Mouse (Mus musculus) embryo, embryonic 11.5 days (tissue): ENCODE measurements around the gene Cacna1f.

Experiments
- DNase-seq: peaks from one replicate; pipeline ENCODE4 v3.0.0-alpha.2; 2012; ENCODE audit warnings: low read depth, low spot score

Gene Cacna1f

DNA sequence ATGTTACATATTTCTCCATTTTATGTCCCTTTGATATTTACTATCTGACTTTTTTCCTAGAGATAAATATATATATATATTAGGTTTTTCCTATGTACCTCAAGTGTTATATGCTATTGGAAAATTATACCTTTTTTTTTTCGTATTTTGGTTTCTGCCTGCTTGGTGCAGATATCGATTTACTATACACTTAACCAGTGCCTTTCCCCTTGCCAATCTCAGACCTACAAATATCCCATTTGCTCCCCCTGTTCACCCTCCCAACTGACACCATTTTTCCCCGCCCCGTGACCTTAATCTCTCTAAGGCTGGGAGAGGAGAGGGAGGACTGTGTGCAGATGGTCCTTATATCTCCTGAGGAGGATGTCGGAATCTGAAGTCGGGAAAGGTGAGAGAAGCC is at the start of gene Cacna1f:
Cacna1f (plus strand) TSS at position 301 of the 400 bp plus-strand sequence.
- DNase-seq, result no peak

- DNase-seq, result no peak
These were observed 43.8 kb upstream of the Cacna1f start for GRCm38 (mm10) chrX:7563076-7563475.

DNA sequence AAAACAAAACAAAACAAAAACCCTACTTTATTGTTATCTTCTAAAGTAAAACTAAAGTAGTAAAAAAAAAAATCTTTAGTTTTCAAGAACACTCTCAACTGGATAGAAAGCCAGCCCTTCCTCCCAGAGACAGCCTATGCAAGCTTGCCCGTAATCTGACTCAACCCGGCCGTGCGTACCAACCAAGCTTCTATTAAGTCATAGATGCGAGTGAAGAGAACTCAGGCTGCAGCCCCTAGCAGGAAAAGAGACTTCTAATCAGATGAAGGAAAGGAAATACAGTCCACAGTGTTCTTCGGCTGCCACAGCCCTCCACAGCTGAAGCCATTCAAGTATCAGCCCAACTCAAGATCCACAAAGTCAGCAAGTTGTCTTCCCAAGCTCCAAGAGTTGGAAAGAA is 40.5 kb upstream of the Cacna1f start:
- DNase-seq, result no peak

DNA sequence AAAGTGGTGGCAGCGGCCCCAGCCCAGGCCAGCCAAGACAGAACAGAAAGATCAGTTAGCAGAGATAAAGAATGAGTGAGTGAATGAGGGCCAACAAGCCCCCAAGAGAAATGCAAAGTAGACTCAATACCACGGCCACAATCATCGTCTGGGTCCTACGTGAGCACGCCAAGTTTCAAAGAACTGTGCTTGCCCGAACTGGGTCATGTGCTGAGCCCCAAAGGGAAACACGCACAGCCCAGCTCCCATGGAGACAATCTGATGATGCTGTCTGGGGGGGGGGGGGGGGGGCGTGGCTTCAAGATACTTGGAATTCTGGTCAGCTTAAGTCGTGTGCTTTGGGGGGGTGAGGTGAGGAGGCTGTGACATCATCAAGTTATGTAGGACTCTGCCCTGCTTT is 39.4 kb upstream of the Cacna1f start:
- DNase-seq, result no peak

- DNase-seq, result no peak
These were observed 36.3 kb upstream of the Cacna1f start for GRCm38 (mm10) chrX:7570481-7571175.

DNA sequence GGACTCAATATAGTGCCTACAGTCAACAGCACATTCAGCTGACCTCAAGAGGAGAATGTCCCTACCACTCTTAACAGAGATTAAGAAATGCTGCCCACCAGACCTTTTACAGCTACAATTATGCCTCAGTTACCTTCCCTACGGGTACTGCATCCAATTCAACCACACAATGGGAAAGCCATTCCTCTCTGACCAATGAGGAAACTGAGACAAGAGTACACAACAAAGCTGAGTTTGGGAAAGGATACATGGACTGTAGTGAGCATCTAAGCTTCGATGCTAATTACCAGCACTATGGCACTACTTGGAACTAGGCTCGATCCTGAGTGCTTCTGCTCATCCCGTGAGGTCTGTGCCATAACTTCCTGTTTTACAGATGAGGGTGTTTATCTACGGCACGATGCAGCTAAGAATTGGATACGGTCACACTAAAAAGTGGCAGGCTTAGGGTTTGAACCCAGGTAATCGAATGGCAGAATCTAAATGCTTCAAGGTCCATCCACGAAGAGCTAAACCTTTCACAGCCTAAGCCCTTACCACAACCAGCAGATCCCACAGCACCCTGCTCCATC is 35.2 kb upstream of the Cacna1f start:
- DNase-seq, result no peak

DNA sequence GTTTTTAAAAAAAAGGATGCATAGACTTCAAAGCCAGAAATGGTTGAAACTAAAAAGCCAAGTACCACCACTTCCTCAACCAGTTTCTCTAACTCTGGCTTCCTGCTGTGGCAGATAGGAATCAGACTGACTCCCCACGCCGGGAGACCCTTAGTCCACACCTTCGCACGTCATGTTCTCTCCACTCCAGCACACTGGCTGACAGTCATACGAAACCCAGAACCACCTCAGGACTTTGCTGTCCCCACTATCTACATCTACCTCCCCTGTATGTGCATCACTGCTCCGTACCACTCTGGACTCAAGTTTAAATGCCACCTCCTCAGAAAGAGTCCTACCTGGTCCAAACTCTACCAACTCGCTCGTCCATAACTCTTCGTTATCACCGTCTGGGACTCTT is 34.4 kb upstream of the Cacna1f start:
- no peak for DNase-seq

- peak; percentile 19 for DNase-seq
These were observed 33.5 kb upstream of the Cacna1f start, which contains the start of gene Foxp3 for GRCm38 (mm10) chrX:7573176-7574086. TSS of gene Foxp3 (plus strand) at chrX:7573644.

DNA sequence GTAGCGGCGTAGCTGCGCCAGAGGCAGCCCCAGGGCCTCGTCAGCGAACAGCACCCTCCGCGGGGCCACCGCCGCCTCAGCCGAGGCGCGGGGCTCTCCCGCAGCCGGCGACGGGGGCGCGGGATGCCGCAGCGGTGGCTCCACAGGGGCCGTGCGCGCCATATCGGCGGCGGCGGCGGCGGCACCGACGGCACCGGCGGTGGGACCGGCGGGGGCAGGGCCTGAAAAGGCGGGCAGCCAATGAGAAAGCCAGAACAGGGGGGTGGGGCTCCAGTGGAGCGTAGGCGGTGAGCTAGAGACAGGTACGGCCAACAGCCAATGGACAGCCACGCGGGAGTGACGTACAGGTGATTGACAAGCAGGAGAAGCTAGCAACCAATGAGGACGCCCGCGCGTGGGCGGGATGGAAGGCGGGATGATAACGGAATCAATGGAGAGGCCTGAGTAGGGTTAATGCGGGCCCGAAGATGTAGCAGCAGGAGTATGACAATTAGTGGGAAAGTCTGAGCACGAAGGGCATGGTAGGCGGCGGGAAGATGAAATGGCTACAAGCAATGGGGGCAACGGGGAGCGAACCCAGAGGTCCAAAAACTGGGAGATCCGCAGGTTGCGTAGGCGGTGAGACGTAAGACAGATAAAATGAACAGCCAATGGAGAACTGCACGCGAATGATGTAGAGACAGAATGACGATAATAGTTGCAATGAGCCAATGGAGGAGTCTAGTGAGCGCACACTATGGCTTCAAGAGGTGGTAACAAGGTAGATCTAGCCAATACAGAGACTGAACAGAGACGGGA is 32.6 kb upstream of the Cacna1f start, which contains the start of gene Ppp1r3f:
Ppp1r3f (minus strand) TSS at position 197 of the 798 bp plus-strand sequence.
- peak; percentile 86 for DNase-seq

DNA sequence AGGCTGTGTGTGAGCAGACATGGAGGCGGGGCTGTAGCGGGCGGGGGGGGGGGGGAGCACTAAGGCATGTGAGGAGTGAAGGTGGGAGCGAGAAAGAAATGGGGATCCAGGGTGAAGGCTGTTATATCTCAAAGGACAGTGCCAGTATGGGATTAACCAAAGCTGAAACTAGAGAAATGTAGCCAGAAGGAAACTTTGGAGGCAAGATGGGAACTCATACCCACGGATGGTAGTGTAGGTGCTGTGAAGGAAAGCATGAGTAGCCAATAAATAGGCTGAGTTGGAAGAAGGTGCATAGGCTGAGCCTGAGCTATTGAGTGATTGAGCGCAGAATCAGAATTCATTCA is 32.0 kb upstream of the Cacna1f start:
- DNase-seq, result no peak

DNA sequence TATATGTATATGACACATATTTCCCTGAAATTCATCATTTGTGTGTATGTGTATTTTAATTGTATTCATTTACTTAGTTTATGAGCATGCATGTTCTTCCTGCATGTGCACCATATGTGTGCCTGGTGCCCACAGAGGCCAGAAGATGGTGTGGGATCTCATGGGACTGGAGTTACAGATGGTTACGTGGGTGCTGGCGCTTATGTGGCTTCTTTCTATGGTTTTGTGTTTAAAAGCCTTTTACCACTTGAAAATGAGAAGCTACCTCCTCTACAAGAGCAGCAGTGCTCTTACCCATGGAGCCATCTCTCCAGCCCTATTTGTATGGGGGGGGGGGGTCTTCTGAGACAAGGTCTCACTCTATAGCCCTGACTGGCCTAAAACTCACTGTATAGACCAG is 25.7 kb upstream of the Cacna1f start:
- DNase-seq, result no peak

DNA sequence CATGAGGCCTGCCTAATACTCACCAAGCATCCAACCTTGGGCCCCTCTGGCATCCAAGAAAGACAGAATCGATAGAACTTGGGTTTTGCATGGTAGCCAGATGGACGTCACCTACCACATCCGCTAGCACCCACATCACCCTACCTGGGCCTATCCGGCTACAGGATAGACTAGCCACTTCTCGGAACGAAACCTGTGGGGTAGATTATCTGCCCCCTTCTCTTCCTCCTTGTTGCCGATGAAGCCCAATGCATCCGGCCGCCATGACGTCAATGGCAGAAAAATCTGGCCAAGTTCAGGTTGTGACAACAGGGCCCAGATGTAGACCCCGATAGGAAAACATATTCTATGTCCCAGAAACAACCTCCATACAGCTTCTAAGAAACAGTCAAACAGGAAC is 23.0 kb upstream of the Cacna1f start:
- no peak for DNase-seq

DNA sequence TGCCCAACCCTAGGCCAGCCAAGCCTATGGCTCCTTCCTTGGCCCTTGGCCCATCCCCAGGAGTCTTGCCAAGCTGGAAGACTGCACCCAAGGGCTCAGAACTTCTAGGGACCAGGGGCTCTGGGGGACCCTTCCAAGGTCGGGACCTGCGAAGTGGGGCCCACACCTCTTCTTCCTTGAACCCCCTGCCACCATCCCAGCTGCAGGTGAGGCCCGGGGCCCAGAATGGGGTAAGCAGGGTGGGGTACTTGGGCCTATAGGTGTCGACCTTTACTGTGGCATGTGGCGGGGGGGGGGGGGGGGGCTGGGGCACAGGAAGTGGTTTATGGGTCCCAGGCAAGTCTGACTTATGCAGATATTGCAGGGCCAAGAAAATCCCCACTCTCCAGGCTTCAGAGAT is 20.5 kb upstream of the Cacna1f start:
- DNase-seq, result no peak

DNA sequence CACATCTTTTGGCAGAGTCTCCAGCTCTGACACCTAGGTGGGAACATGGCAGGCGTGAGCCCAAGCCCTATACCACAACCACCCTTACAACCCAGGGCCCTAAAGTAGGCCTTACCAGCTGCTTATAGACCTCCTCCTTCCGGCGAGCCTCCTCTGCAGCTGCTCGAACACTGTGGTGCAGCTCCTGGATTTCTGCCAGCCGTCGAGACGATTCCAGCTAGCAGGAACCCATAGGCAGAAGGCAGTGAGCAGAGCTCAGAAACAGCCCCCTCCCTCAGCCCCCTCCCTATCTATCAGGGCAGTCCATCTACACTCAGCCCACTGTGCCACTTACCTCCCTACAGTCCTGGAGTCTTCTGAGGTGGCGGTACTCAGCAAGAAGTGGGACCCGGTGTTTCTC is 11.5 kb upstream of the Cacna1f start:
- no peak for DNase-seq

GRCm38 (mm10) chrX:7604004-7604403 is 2.9 kb upstream of the Cacna1f start:
- no peak for DNase-seq

GRCm38 (mm10) chrX:7604879-7605574 is 1.9 kb upstream of the Cacna1f start, which contains the start of gene Ccdc22:
TSS of gene Ccdc22 (minus strand) at chrX:7605517.
- peak; percentile 62 for DNase-seq

DNA sequence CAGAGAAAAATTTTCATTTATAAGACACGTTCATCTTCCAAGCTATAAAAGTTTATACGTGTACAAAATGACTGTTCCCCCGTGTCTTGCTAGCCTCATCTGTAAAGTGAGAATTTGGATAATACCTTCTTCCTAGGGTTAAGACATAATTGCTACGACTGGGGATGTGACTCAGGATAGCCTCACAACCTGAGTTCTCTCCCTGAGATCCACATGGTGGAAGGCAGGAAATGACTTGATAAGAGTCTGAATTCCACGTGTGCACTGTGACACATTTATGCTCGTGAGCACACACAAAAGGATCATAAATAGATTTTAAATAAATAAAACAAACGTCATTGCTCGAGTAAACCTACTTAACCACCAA is 1.3 kb upstream of the Cacna1f start:
- no peak for DNase-seq

DNA sequence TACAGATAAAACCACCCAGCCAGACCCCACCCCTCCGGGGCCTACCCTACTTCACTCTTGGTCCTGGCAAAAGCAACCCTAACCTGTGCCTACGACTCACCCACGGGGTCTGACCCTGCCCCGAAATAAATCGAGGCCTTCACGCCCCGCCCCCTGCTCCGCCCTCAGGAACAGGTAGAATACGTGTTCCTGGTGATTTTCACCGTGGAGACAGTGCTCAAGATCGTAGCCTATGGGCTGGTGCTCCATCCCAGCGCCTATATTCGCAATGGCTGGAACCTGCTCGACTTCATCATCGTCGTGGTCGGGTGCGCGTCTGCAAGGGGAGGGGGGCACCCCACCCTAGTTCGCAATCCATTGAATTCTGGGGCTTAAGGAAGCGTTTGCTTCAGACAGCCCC is 3.2 kb downstream of the Cacna1f start:
- no peak for DNase-seq

DNA sequence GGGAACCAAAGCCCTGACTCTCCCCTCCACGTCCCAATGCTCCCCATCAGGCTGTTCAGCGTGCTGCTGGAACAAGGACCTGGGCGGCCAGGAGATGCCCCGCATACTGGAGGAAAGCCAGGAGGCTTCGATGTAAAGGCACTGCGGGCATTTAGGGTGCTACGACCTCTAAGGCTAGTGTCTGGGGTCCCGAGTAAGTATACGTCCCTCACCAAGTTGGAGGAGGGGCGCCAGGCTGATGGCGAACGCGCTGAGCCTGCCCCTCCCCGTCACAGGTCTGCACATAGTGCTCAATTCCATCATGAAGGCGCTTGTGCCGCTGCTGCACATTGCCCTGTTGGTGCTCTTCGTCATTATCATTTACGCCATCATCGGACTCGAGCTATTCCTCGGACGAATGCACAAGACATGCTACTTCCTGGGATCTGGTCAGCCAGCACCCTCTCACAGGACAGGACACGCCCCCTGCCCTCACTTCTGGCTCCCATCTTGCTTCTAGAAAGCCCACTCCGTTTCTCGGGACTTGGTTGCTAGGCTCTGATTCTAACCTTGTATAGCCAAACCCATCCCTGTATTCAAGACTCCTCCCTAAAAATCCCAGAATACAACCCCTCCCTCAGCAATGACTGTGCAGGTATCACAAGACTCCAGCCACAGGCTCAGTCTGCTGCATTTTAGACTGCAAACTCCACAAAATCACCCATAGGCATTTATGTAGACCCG is 3.8 kb downstream of the Cacna1f start:
- no peak for DNase-seq

DNA sequence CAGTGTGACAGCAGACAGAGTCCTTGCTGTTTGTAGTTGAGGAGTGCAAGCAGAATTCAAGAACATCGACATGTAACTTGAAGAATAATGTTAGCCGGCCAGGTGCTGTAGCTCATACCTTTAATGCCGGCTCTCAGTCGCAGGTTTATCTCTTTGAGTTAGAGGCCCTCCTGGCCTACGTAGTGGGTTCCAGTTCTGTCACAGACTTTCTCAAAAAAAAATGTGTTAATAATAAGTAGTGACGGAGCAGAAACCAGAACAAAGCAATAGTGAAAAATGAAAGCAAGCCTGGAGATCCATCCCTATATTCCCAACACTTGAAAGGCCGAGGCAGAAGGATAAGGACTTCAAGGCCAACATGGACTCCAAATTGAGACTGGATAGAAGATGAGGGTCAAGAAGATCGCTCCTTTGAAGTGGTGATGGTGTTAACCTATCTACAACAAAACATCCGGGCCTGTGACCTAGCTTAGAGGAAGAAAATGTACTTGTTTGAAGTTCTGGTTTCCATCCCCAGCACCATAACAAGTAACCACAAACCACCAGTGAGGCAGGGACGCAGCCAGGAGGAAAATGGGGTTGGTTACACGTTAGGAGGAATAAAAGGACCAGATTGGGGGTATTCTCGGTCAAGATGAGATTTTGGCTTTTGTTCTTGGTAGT is 11.1 kb downstream of the Cacna1f start:
- DNase-seq, result no peak
